ENCODE assay signal across 10 mouse cellular contexts in the genomic region with DNA sequence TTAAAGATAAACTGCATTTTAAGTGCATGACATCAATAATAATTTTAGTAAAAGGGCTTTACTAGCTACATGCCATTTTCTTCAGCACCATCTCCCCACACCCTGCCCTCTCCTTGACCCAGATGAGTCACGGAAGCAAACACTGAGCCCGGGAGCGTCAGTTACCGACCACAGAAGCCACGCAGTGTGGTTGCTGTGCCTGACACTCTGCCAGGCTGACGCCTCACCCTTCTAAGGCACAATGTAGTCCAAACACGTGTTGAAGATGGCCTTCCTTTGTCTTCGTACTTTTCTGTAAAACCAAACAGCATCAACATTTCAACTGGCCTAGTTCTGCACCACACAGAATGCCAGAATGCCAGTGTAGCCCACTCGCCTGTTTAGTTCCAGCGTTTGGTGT. TPM values are rescaled to one million over a fixed set of nuclear protein-coding genes. Genes with fewer than 3 reads are reported as not detected.
A peak's percentile ranks its signal among the peaks of the same experiment; 100 is the strongest.
DNase-seq lines count a peak whose midpoint lies in the region; ATAC-seq lines count a peak whose summit lies in the region.
"Had no signal": no experiment of that assay in that cellular context is flagged by ENCODE, and none has a peak within 500 bp of the region (broad histone marks: within the 10 kb centered on the region; RNA-seq: fewer than 3 reads in every experiment).

No protein-coding gene starts in this region.

- H3K27me3 ChIP-seq in megakaryocyte, embryonic 14.5 days (replicated peaks) = peaks cover 2% of the 10 kb centered on the region
- no peaks in the 10 kb centered on the region for H3K27me3 ChIP-seq in midbrain, embryonic 11.5 days (ENCODE audit: control insufficient read depth, insufficient read depth, low read length)
- H3K27me3 ChIP-seq: midbrain, embryonic 13.5 days had no signal

- no peaks in the 10 kb centered on the region for H3K9me3 ChIP-seq in megakaryocyte, embryonic 14.5 days
- H3K9me3 ChIP-seq in midbrain, embryonic 11.5 days (ENCODE audit: control insufficient read depth, low read length) = no peaks in the 10 kb centered on the region
- H3K9me3 ChIP-seq: midbrain, embryonic 13.5 days had no signal

- DNase-seq in urinary bladder, adult 18-20 months (ENCODE audit: low spot score in 2 of 2) = peak; percentile 40 to 79
- no peak for DNase-seq in urinary bladder, postnatal 10 days (ENCODE audit: low spot score)
- peak; percentile 39 for DNase-seq in c-Kit-positive CD71-negative TER-119-negative erythroid progenitor cells, embryonic 14.5 days (ENCODE audit: low read depth)
- no peak for DNase-seq in midbrain, embryonic 11.5 days (ENCODE audit: low spot score, missing footprints)
- no peak for DNase-seq in layer of hippocampus, adult 9-11 months
- DNase-seq in cerebellum, adult 9-10 months = no peak

- H3K27ac ChIP-seq in midbrain, embryonic 11.5 days (ENCODE audit: low read depth, low read length) = no peak overlapping the region
- H3K27ac ChIP-seq: layer of hippocampus, adult 2 months; midbrain, embryonic 13.5 days had no signal

- H3K9ac ChIP-seq in midbrain, embryonic 11.5 days (ENCODE audit: low read length) = no peak overlapping the region
- H3K9ac ChIP-seq: midbrain, embryonic 13.5 days had no signal

- peaks cover 6% of the 10 kb centered on the region for H3K4me1 ChIP-seq in megakaryocyte, embryonic 14.5 days
- H3K4me1 ChIP-seq in midbrain, embryonic 11.5 days (ENCODE audit: control insufficient read depth, insufficient read depth, low read length) = no peaks in the 10 kb centered on the region
- H3K4me1 ChIP-seq: midbrain, embryonic 13.5 days had no signal

- no peak for ATAC-seq in midbrain, embryonic 11.5 days (ENCODE audit: low FRiP score)
- ATAC-seq in megakaryocyte-erythroid progenitor cell, adult 5-6 weeks (replicated peaks; ENCODE audit: low FRiP score, low TSS enrichment, poor library complexity, severe bottlenecking) = no peak
- ATAC-seq: midbrain, embryonic 13.5 days had no signal

- peak overlapping the region; percentile 62 for H3K4me3 ChIP-seq in megakaryocyte, embryonic 14.5 days (replicated peaks)
- H3K4me3 ChIP-seq in midbrain, embryonic 11.5 days (ENCODE audit: low read depth, low read length) = no peak overlapping the region
- H3K4me3 ChIP-seq: layer of hippocampus, adult 2 months; midbrain, embryonic 13.5 days had no signal

- H3K4me2 ChIP-seq in midbrain, embryonic 11.5 days = no peak overlapping the region
- H3K4me2 ChIP-seq: midbrain, embryonic 13.5 days had no signal

- WGBS in midbrain, embryonic 11.5 days = 81% methylated on average over 10 of the region's 10 CpGs

- no peaks in the 10 kb centered on the region for H3K36me3 ChIP-seq in megakaryocyte, embryonic 14.5 days (replicated peaks; ENCODE audit: low read length)
- no peaks in the 10 kb centered on the region for H3K36me3 ChIP-seq in midbrain, embryonic 11.5 days (ENCODE audit: control insufficient read depth, insufficient read depth, low read length)
- H3K36me3 ChIP-seq: midbrain, embryonic 13.5 days had no signal

RNA-seq across cellular contexts. Expression of gene Rbm47, which starts 27.1 kb away (rescaled TPM):
- polyA plus RNA-seq in megakaryocyte, embryonic 14.5 days (2012; ENCODE audit: insufficient read depth, low replicate concordance) = 4.2 TPM in 1 of 2 replicates, not detected in the other
- polyA plus RNA-seq in midbrain, embryonic 11.5 days (2014; fragmentation: Nextera tagmentation; extraction: Ambion mirVana) = 1.2 and 2.1 TPM in 2 replicates
- 0.17 and 0.42 TPM in 2 replicates for total RNA-seq in megakaryocyte-erythroid progenitor cell, adult 5-6 weeks (2014; fragmentation: Nextera tagmentation)
- 0.61 TPM in 1 of 2 replicates, not detected in the other for total RNA-seq in megakaryocyte-erythroid progenitor cell, adult 5-6 weeks (2017)

RNA-seq across cellular contexts. Expression of gene Nsun7, which starts 59.7 kb away (rescaled TPM):
- 1.9 TPM in 1 of 2 replicates, not detected in the other for polyA plus RNA-seq in megakaryocyte, embryonic 14.5 days (2012; ENCODE audit: insufficient read depth, low replicate concordance)
- polyA plus RNA-seq in midbrain, embryonic 11.5 days (2014; fragmentation: Nextera tagmentation; extraction: Ambion mirVana) = 0.49 and 0.62 TPM in 2 replicates
- not detected in 2 replicates for total RNA-seq in megakaryocyte-erythroid progenitor cell, adult 5-6 weeks (2014; fragmentation: Nextera tagmentation)
- not detected in 2 replicates for total RNA-seq in megakaryocyte-erythroid progenitor cell, adult 5-6 weeks (2017)

Comparison
In these comparisons a context has a peak if more than half of its experiments do, and no peak if none do; other contexts are left out.
1. DNase-seq: peak in urinary bladder, adult 18-20 months (2 of 2) and c-Kit-positive CD71-negative TER-119-negative erythroid progenitor cells, embryonic 14.5 days (single experiment); none in urinary bladder, postnatal 10 days (single experiment), midbrain, embryonic 11.5 days (single experiment), layer of hippocampus, adult 9-11 months (single experiment) and cerebellum, adult 9-10 months (single experiment).